Mouse (Mus musculus): ENCODE results near the gene Spint2.

Gene Spint2

DNA sequence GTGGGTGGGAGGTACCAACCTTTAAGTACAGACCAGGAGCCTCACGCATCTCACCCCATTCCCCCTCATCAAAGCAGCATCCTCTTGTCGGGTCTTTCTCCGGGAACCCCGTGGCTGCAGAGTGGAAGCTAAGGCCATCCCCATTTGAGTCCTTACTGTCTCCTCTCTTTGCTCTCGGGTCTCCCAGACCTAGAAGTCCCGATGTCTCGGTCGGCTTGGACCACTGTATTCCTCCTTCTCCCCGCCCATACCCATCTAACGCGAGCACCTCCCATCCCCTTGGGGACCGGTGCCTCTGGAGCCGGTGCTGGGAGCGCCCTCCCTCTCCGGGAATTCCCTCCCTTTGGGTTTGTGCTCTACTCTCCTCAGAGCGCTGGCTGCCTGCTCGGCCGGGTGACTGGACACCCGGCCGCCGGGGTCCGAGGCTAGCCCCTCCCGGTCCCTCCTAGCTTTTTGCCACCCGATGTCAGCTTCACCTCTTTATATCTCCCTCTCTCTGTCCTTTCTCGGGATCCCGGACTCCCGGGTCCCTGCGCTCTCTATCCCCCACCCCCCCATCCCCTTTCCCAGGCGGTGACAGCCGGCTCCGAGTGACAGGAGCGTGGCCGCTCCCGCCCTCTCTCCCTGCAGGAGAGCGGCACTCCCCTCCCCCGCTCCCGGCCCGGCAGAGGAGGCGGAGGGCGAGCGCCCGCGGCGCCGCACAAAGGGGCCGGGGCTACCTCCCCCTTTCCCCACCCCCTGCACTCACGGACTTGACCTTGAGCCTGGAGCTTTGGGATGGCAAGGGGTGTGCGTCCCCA is 23.0 kb upstream of the Spint2 start:
- DNase-seq (ENCODE audit: low spot score in 2 of 2), result no peak

DNA sequence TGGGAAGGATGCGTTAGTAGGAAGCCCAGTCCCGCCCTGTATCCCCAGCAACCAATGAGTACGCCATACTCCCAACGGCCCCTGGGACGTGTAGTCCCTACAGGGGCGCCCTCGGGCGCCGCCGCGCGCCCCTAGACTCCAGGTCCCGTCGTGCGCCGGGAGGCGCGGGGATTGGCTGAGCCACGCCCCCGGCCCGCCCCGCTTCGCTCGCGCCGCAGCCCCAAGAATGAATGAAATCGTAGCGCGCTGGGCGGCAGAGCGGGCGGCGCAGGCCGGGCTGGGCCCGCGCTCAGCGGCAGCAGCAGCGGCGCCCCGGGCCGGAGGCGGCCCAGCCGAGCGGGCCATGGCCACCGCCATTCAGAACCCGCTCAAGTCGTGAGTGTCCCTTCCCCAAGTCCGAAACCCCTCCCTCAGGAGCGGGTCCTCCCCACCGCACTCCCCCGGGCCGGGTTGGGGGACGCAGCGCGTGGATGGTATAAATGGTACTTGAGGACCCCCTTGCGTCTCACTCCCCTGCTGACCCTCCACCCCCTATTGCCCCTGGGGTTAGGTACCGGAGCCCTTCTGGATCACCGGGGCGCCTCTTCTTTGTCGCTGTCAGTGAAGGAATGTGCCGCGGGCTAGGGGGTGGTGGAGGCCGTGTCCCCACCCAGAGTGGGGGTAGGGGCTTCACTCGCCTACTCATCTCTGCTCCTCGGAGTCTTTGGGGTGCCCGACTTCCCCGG is 22.2 kb upstream of the Spint2 start, which contains the start of gene Dpf1:
Gene Dpf1, plus strand, starts transcription at position 214 of the 725 bp plus-strand sequence.
- DNase-seq (ENCODE audit: low spot score in 2 of 2), result peak in 1 of 2 experiments; percentile 62

DNA sequence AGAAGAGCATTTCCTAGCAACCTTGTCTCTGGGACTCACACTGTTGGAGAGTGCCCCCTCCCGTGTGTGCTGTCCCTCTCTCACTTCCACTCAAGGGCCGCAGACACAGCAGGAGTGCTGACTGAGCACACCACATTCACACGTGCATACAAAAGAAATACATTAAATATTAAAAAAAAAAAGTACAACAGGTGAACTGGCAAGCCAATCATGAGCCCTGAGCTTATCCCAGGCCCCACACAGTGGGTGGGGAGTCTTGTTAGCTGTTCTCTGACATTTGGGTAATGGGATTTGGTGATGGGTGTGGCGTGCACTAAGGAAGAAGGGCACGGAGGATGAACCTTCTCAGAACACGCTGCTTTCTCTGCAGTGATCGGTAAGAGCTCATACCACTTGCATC is 20.9 kb upstream of the Spint2 start:
- no peak for DNase-seq (ENCODE audit: low spot score in 2 of 2)

DNA sequence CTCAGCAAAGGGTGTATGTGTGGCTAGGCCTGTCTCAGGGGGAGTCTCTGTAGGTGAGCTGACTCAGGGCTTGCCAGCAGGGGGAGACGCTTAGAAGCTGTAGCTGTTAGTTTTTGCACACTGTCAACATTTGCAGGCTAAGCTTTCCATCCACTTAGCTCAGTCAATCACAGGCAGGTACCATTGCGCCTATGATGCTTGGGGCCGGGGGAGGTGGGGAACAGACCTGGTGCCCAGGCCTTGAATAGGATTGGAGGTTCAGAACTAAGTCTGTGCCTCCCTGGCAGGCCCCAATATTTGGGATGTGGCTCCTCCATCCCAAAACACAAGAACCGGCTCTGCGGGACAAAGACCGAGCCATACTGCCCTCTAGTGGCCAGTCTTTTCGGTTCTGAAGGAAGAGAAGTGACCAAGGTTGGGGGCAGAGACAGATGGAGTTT is 19.4 kb upstream of the Spint2 start:
- DNase-seq (ENCODE audit: low spot score in 2 of 2), result peak in 1 of 2 experiments; percentile 61

DNA sequence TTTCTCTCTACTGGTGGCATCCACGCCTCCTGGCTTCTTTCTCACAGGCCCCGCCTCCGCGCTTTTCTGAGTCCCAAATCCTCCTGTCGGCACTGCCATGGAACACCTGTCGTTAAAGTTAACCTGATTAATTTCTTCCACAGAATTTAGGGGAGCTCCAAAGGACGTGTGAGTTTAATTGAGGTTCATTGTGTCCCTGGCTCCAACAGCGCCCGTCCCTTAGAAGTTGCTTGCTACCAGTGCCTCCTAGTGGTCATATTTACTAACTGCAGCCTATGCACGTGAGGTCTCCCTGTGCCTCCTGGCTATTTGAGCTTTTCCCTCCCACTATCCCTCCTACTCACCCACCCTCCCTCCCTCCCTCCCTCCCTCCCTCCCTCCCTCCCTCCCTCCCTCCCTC is 15.3 kb upstream of the Spint2 start:
- DNase-seq (ENCODE audit: low spot score in 2 of 2), result peak in 1 of 2 experiments; percentile 67

DNA sequence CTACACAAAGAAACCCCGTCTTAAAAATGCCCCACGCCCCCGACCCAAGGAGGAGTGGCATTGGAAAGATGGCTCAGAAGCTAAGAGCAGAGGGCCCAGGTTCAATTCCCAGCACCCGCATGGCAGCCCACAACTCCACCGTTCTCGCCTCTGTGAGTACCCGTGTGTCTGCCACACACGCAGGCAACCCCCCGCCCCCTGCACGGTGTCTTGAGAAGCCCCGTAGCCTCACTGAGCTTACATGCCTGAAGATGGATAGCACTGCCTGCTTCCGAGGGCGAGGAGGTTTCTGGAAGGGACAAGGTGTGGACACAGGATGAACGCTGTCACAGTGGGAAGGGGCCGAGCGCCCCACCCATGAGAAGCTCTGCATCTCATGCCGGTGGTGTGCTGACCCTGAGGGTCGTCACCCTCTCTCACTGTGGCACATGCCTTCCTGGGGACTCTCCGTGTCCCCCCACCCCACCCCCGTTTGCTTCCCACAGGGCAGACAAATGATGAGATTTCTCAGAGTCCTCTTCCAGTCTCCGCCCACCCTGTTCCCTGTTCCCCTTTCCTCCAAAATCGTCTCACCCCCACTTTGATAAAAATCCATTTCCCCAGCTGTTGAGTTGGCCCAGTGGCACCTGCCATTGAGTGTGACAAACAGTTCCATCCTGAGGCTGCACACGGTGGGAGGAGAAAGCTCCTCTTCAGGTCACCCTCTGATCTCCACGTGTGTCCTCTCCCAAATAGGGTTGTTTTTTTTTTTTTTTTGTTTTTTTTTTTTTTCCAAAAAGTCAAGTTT is 14.3 kb upstream of the Spint2 start:
- DNase-seq (ENCODE audit: low spot score in 2 of 2), result no peak

DNA sequence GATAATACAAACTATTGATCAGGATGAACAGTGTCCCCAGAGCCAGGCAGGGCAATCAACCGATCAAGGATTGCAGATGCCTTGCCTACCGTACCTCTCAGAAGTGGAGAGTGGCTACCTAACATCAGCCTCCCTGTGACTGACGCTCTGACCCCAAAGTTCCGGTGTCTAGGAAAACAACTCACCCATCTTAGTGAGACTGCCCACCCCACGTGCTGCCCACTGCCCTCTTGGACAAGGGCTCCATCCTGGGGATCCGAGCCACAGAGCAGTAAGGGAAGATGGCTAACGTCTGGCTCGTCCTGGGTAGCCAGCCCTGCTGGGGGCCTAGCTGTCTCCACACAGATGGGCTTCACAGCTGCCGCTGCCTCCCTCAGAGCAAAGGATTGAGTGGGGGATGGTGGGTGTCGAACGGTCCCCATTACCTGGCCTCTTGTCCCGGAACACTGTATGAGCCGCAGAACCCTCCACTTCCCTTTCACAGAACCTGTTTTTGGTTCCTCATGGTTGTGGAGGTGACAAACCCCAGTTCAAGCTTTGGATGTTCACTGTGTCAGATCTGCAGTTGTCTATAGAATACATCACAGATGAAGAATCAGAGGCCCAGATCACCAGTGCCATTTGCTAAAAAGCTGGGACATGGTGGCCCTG is 12.5 kb upstream of the Spint2 start:
- DNase-seq (ENCODE audit: low spot score in 2 of 2), result no peak

DNA sequence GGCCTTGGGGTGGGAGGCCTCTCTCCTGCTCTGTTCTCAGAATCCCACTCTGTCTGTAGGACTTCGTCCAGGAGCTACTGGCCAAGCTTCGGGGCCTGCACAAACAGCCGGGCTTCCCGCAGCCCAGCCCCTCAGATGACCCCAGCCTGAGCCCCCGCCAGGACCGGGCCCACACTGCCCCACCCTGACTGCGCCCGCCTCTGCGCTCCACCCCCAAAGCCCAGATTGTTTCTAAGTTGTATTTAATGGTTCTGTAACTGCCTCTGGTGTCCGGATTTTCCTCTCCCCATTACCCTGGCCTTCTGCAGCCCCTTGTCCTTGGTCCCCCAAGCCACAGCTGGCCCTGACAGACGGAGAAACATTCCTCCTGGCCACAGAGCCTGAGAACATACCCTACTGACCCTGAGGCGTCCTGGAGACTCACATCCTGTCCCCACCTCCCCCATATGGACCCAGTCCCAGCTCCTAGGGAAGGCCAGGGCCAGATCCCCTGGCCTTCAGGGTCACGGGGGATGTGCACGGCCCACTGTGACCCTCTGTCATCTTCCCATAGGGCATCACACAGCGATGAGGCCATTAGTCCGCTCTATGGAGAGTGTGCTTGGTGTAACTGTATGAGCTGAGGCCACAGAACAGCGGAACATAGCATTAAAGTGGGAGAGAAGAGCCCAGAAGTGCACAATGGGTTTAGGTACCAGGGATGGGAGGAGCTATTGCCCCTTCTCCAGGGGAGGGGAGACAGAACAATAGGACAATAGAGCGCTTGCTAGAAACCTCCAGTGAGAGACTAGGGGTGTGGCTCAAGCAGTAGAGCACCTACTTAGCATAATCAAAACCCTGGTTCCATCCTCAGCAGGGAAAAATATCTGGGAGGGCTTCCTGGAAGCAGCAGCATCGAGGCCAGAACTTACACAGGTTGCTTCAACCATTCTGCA is 11.7 kb upstream of the Spint2 start:
- peak in 1 of 2 experiments; percentile 42 for DNase-seq (ENCODE audit: low spot score in 2 of 2)

DNA sequence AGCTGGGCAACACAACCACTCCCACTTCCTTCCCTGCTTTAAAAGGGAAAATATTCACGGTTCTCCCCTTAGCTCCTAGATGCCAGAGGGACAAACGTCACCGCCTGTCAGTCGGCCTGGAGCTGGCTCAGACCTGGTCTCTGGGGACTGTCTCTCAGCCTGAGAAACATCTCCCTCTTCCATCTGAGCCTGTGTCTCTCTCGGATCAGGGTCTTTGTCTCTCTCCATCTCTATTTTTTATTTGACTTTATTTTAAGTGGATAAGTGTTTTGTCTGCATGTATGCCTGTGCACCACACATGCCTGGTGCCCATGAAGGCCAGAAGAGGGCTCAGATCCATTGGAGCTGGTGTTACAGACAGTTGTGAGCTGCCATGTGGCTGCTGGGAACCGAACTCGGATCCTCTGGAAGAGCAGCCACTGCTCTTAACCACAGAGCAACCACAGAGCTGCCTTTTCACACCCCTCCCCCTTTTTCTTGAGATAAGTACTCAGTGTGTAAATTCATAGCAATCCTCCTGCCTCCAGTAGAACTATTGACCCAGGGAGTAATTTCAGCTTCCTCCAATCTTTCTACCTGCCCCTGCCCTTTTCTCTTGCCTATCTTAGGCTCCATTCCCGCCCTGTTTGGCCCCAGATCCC is 10.9 kb upstream of the Spint2 start:
- no peak for DNase-seq (ENCODE audit: low spot score in 2 of 2)

DNA sequence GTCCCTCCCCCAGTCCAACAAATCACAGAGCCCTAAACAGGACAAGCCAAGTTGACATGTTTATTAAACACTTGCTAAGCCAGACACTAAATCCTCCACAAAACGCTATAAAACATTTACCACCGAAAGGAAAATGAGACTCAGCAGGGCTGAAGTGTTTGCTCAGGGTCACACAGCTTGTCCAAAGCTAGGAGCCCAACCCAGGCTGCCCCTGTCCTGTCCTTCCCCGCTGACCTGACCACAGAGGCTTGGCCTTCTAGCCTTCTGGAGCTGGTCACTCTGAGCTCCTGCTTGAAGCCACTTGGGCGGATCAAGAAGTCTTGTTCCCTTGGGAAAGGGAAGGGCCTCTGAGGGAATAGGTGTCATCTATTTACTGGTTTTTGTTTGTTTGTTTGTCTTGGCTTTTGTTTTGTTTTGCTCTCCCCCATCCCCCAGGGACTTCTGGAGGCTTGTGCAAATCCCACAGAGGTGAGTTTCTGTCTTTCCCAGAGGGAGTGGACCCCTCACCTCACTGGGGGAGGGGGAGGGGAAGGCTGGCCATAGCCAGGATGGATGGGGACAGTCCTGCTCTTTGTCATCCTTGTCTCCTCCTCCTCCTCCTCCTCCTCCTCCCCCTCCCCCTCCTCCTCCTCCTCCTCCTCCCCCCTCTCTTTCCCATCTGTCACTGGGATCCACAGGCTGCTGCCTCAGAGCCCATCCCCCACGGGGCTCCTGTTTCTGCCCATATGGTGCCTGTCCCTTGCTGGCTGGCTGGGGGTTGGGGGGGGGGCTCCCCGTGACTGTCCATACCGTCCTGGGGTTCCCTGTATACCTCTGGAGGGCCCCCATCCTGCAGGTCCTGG is 10.1 kb upstream of the Spint2 start:
- no peak for DNase-seq (ENCODE audit: low spot score in 2 of 2)

DNA sequence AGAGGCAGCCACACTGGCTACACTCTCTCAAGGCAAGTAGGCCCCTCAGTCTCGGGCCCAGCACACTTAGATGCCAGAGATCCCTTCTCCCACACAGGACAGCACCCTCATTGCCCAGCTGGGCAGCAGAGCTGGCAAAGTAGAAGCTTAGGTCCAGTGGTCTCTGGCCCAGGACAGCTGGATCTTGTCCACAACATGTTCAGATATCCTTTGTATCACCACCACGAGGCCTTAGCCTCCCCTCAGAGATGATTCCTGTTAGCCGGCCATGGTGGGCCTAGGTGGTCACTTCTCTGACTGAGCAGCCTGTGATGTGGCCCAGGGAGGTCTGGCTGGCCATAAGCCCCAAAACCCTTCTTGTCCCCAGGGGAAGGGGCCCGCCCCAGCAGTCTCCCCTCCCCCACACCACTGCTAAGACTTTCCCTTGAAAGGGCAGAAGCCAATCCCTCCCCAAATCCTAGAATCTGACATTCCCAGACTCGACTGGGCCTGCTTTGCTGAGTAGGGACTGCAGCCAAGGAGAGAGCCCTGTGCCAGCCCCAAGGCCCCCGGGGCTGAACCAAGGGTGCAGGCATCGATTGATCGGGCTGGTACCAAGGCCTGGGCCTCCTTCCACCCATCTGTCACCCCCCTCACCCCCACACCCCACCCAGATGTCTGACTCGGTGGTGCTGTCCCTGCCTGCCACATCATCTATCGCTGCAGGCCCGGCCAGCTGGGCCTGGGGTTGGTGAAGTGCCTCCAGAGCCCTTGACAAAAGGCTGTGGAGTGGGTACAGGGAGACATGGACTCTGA is 9.2 kb upstream of the Spint2 start:
- no peak for DNase-seq (ENCODE audit: low spot score in 2 of 2)

DNA sequence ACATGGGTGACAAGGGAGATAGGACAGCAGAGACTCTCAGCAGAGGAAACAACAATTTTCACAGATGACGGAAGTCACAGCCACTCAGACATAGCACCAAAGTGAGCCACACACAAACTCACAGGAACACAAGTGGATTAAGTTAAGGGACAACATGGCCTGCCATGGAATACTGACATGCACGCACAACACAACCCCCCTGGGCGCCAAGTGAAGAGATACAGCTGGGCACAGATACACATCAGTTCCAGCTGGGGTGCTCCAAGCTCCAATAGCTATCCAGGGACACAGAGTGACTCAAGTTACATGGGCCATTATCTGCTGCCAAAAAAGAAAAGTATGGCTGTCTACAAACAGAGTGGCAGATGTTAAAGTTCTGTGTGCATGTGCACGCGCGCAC is 8.1 kb upstream of the Spint2 start:
- DNase-seq (ENCODE audit: low spot score in 2 of 2), result no peak

DNA sequence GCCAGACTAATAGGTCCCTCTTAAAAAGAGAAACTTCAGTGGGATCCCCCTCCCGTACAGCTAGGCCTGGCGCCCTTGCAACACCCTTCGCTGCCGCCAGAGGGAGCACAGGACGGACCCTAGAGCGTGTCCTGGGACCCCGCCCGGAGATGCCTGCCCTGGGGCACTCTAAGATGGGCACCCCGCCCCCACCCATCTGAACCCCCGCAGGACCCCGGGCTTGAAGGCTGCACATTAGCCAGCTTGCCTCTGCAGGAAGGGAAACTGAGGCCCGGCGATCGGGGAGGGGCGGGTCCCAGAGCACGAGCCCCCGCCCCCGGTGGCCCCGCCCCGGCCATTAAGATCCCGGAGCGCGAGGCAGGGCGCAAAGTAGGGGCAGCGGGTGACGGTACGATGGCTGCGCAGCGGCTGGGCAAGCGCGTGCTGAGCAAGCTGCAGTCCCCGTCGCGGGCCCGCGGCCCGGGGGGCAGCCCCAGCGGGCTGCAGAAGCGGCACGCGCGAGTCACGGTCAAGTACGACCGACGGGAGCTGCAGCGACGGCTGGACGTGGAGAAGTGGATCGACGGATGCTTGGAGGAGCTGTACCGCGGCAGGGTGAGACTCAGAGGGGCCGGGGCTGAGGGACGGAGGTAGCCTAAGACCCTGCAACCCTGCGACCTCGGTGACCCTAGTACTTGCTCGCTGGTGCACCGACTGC is 7.4 kb upstream of the Spint2 start, which contains the start of gene Ppp1r14a:
Gene Ppp1r14a, plus strand, starts transcription at position 367 of the 697 bp plus-strand sequence.
- peak; percentile 68 to 72 for DNase-seq (ENCODE audit: low spot score in 2 of 2)

DNA sequence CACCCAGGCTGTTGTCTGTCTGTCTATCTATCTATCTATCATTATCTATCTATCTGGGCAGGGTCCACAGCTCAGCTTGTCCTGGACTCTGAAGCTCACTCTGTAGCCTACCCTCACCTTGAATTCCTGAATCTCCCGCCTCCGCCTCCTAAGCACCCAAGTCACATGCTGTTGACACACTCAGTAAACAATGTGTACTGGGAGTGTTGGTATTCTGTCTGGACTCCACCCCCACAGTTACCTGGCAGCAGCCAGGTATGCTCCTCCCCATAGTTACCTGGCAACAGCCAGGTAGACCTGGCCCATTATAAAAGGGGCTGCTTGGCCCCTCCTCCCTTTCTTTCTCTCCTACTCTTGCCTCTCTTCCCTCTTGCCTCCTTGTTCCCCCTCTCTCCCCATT is 6.4 kb upstream of the Spint2 start:
- DNase-seq (ENCODE audit: low spot score in 2 of 2), result no peak

DNA sequence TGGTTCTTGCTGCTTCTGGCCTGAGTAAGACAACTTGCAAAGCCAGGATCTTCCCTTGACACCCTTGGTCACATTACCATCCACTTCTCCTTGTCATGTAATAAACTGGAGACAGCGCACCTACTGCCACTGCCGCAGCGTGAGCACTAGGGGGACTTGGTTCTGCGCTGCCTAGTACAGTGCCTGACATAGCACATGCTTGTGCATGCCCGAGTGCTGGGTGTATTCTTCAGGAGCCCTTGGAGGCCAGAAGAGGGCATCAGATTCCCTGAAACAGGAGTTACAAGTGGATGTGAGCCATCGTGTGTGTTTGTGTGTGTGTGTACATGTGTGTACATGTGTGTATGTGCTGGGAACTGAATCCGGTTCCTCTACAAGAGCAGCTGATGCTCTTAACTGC is 5.8 kb upstream of the Spint2 start:
- no peak for DNase-seq (ENCODE audit: low spot score in 2 of 2)

DNA sequence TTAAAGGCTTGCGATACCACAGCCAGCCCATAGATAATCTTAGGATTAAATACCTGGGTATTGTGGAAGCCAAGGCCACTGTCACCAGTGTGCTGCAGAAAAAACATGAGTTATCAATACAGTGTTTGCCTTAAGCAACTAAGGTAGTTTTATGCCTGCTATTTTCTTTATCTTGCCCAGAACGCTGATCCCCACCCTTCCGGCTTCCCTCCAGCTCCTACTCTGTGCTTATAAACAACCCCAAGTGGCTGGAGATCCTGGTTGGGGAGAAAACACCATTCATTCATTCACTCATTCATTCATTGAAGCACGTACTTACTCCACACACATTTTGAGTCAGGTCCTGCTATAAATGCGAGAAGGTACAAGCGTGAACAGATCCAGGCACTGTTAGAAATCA is 2.8 kb upstream of the Spint2 start:
- DNase-seq (ENCODE audit: low spot score in 2 of 2), result no peak

DNA sequence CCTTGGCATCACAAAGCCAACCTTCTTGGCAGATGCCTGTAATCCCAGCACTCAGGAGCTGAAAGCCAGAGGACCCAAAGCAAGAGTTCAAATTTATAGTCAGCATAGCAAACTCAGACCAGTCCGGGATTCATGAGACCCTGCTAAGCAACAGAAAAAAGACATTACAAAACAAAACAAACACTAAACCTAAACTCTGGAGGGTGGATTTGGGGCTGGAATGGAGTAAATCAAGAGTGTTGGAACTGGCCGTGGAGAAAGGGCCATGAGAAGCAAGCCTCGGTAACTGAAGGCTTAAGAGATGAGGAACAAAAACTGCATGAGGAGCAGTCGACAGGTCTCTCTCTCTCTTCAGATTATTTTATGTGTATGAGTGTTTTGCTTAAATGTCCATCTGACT is 2.2 kb upstream of the Spint2 start:
- no peak for DNase-seq (ENCODE audit: low spot score in 2 of 2)
